Mouse (Mus musculus) bone marrow, adult 2 months (tissue): ENCODE measurements around the gene Spata33.

Experiments
- CTCF ChIP-seq: fragments of 200-500 bp; IDR thresholded peaks from 2 replicates; pipeline ENCODE4 v1.5.1; 2011; ENCODE audit warnings: low read length, control low read depth; ENCODE audit not compliant: control insufficient read depth, insufficient read depth
- POLR2A ChIP-seq: fragments of 200-500 bp; IDR thresholded peaks from 2 replicates; pipeline ENCODE4 v1.6.1; 2011; ENCODE audit warnings: low read depth, mild to moderate bottlenecking, control low read depth, low read length, borderline replicate concordance; ENCODE audit not compliant: control insufficient read depth

- TF ChIP-seq CTCF (no peak), POLR2A (no peak)
Measured at GRCm38 (mm10) chr8:123255170-123255569, 42.5 kb downstream of the Spata33 start.
